Mouse (Mus musculus): ENCODE data around the gene Gorasp1.

GRCm38 (mm10) chr9:119980770-119981182 lies 43.4 kb upstream of the Gorasp1 start:
- TF ChIP-seq EP300 (IDR thresholded peaks at IDR 0.05; ENCODE audit: low read depth) (no peak), CTCF (IDR thresholded peaks at IDR 0.05; ENCODE audit: low read depth) (no peak)

Measured in liver, embryonic 14.5 days (tissue).